Mouse (Mus musculus) thymus, postnatal 14 days (tissue): ENCODE data around the gene Prdm16.

ENCODE experiments used
- DNase-seq: peaks from one replicate; pipeline ENCODE4 v3.0.0; 2021

Prdm16 gene

GRCm38 (mm10) chr4:154471447-154472101 is 165.1 kb downstream of the Prdm16 start:
- DNase-seq: no peak

GRCm38 (mm10) chr4:154466305-154466704 is 170.4 kb downstream of the Prdm16 start:
- peak; percentile 54 for DNase-seq

GRCm38 (mm10) chr4:154465123-154465522 is 171.6 kb downstream of the Prdm16 start:
- DNase-seq: no peak

- no peak for DNase-seq
These were observed 176.7 kb downstream of the Prdm16 start for GRCm38 (mm10) chr4:154460021-154460420.

GRCm38 (mm10) chr4:154457756-154458155 is 178.9 kb downstream of the Prdm16 start:
- DNase-seq: no peak

GRCm38 (mm10) chr4:154456265-154456822 is 180.3 kb downstream of the Prdm16 start:
- no peak for DNase-seq

- DNase-seq: no peak
These were observed 186.2 kb downstream of the Prdm16 start for GRCm38 (mm10) chr4:154450441-154450840.

- DNase-seq: no peak
These were observed 186.6 kb downstream of the Prdm16 start for GRCm38 (mm10) chr4:154450036-154450435.

GRCm38 (mm10) chr4:154449343-154449742 is 187.3 kb downstream of the Prdm16 start:
- DNase-seq: no peak

- DNase-seq: no peak
These were observed 191.0 kb downstream of the Prdm16 start for GRCm38 (mm10) chr4:154445721-154446120.

- DNase-seq: no peak
These were observed 193.9 kb downstream of the Prdm16 start for GRCm38 (mm10) chr4:154442645-154443304.

GRCm38 (mm10) chr4:154439455-154440052 is 197.1 kb downstream of the Prdm16 start:
- no peak for DNase-seq

- no peak for DNase-seq
These were observed 198.1 kb downstream of the Prdm16 start for GRCm38 (mm10) chr4:154438610-154439009.

- no peak for DNase-seq
These were observed 206.9 kb downstream of the Prdm16 start for GRCm38 (mm10) chr4:154429770-154430169.

GRCm38 (mm10) chr4:154426901-154427300 is 209.8 kb downstream of the Prdm16 start:
- no peak for DNase-seq

GRCm38 (mm10) chr4:154425284-154425683 is 211.4 kb downstream of the Prdm16 start:
- DNase-seq: no peak

GRCm38 (mm10) chr4:154424681-154425080 is 212.0 kb downstream of the Prdm16 start:
- DNase-seq: no peak

GRCm38 (mm10) chr4:154422431-154422913 is 214.2 kb downstream of the Prdm16 start:
- no peak for DNase-seq

GRCm38 (mm10) chr4:154420749-154421148 is 215.9 kb downstream of the Prdm16 start:
- DNase-seq: no peak

GRCm38 (mm10) chr4:154419766-154420165 is 216.9 kb downstream of the Prdm16 start:
- DNase-seq: no peak

- DNase-seq: peak; percentile 20
These were observed 217.7 kb downstream of the Prdm16 start for GRCm38 (mm10) chr4:154418993-154419392.

- DNase-seq: no peak
These were observed 218.3 kb downstream of the Prdm16 start for GRCm38 (mm10) chr4:154418327-154418744.

GRCm38 (mm10) chr4:154416728-154417127 is 219.9 kb downstream of the Prdm16 start:
- DNase-seq: no peak

- DNase-seq: no peak
These were observed 221.8 kb downstream of the Prdm16 start for GRCm38 (mm10) chr4:154414885-154415284.
